Mouse (Mus musculus): ENCODE data around the gene Il17d.

Gene Il17d

DNA sequence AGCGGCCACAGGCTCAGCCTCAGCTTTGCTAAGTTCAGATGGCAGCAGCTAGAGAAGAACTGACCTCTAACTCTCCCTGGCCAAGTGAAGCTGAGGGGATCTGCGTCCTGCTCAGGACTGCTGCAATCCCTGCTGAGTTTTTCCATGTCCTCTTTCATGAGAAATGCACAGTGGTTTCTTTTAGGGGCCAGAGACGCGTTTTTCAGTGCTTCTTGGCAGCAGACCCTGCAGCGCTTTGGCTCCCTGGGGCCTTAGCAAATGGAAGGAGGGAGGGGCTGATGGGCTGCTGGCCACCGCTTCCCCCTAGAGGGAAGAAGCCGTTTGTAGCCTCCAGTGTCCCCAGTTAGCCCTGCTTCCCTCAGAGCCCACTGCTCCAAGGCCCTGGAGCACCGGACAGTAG is 10.4 kb downstream of the Il17d start:
- DNase-seq (ENCODE audit: low read depth), result no peak

DNA sequence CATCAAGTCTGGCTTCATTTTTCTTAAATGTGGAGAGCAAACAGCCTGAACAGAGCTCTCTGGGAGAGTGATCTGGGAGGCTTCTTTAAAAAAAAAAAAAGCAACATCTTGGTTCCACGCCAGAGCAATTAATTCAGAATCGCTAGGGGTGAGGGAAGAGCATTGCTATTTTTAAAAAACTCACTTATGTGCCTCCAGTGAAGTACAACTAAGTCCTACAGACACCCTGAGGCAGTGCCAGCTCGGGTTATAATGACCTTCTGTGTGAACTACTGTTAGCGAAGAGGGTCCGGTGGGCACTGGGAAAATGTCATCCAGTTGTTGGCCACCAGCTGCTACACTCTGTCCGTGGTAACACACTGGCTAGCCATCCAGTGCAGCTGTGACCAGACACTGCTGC is 11.1 kb downstream of the Il17d start:
- no peak for DNase-seq (ENCODE audit: low read depth)

DNA sequence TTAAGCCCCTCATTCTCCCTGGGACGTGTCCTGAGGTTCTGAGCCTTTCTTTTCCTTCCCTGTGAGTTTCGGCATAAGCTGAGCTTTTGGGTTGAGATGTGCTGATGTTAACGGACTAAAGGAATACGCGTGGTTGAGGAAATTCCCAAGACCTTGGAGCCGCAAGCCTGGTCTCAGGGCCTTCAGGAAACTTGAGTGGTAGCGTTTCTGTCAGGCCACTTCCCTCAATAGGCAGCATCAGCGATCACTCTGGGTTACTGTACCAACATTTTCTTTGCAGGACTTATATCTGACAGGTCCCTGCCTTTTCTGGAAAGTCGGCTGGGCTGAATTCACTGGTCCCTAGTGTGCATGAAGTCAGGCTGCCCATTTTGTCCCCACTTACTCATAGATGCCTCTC is 12.2 kb downstream of the Il17d start:
- DNase-seq (ENCODE audit: low read depth), result no peak

DNA sequence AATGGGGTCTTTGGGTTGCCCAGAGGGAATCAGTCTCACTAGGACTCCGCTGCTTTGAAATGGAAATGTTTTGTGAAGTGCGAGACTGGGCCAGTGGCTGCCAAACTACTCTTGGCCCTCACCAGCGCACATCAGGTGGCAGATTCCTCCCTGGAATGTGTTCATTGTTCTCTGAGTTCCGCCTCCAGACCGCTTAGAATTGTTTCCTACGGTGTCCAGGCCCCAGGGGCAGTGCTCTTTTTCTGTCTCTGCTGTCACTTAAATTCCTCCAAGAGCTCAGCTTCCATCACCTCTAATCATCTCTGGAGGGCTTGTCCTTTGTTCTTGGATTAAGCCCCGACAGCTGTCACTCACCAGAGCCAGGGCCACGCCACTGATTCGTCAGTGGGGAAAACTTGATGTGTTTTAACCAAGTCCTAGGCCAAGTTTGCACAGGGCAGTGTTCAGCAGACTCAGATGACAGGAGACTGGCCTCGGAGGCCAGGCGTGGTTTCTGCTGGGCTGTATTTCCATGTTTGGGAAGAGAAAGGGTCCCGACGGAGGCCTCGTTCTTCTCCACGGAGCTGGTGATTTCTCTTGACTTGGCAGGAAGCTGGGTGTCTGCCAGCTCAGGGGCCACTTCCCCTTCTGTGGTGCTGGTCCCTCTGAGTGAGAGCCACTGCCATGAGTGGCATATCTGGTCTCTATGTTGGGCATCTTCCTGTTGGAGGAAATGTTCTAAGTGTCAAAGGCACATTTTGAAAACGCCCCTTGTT is 12.9 kb downstream of the Il17d start:
- no peak for DNase-seq (ENCODE audit: low read depth)

DNA sequence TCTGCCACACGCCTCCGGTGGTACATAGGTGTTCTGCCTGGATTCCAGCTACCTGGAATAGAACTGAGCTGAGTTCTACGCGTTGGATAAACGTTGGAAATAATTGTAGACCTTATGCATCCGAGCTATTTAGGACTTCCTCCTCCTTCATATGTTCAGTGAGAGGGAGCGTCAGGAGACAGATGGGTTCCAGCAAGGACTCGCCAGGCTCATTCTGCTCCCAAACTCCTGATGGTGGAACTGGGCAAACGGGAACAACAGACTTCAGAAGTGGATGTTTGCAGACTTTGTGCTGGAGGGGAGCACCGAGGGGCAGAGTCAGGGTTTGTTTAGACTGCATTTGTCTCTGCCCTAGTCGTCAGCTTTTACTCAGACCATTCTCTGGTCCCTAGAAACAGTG is 16.1 kb downstream of the Il17d start:
- DNase-seq (ENCODE audit: low read depth), result no peak

DNA sequence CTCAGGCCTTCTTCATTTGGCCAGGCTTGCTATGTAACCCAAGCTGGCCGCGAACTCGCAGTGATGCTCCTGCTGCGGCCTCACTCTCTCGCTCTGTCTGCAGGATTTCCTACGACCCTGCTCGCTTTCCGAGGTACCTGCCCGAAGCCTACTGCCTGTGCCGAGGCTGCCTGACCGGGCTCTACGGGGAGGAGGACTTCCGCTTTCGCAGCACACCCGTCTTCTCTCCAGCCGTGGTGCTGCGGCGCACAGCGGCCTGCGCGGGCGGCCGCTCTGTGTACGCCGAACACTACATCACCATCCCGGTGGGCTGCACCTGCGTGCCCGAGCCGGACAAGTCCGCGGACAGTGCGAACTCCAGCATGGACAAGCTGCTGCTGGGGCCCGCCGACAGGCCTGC is 17.7 kb downstream of the Il17d start:
- DNase-seq (ENCODE audit: low read depth), result peak; percentile 15

DNA sequence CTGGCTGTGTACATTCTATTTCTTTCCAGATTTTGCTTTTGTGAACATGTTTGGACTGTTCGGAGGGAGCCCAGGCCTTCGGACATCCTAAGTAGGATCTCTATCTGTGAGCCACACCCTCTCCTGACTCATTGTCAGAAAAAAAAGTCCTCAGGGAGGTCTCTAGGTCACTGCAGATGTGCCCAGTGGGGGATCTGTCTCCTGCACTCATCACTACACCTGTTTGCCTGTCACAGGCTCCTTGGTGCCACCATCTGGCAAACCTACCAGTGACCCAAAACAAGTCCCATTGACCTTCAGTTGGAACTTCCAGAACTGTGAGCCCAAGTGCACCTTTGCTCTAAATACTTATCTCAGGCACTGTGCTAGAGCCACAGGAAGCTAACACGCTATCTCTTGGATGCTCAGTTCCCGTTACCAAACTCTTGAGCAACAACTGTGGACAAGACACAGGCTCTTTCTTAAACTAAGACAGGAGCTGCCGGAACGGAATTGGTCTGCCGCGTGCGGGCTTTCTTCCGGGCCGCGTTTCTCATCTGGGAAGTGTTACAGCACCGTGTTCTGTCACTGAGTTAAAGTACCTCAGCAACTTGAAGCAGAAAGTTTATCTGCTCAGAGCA is 19.0 kb downstream of the Il17d start:
- DNase-seq (ENCODE audit: low read depth), result no peak

DNA sequence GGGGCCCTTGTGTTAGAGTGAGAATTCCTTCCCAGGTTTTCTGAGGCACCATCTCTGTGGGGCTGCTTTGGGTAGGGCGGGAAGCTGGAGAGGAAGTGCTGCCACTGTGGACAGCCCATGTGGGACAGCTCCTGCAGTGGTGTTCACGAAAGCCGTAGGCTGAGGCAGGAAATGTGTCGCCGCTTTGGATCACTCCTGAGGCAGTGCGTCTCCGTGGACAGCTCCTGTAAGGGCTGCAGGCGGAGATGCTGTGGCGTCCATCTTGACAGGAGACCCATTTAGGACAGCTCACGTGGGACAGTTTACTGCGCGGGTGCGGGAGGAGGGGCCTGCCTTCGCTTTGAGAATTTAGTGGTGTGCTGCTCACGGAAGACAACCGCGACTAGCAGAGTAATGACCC is 20.9 kb downstream of the Il17d start:
- DNase-seq (ENCODE audit: low read depth), result no peak

DNA sequence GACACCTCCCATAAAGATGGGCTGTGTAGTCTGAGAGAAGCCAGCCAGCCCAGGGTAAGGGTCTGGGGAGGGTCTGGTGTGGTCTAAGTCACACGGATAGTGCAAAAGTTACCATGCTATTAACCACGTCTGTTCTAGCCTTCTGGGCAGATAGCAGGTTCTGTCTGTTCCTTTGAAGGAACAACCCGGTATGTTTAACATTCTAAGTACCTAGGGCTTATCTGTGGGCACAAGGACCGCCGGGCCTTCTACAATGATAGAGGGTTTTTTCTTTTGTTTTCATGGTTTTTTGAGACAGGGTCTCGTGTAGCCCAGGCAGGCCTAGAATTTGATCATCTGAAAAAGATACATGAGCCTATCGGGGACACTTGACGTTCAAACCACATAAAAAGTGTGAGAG is 21.6 kb downstream of the Il17d start:
- DNase-seq (ENCODE audit: low read depth), result no peak

DNA sequence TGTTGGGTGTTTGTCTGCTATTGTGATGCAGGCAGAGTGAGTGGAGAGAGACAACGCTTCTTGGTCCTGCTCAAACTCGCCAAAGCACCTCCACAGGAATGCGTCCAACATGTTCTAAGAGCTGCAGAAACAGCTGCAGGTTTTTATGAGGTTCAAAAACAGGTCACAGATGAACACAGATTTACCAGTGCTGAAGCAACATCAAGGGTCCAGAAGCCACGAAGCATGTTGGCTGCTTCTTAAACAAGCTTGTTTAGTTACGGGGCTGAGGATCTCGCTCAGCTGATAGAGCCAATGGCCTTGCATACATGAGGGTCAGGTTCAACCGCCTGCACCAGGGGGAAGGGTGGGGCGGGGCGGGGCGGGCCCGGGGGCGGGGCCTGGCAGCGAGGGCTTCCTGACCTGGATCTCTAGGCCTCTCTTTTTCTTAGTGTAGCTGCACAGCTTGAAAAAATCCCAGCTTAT is 22.0 kb downstream of the Il17d start:
- no peak for DNase-seq (ENCODE audit: low read depth)

DNA sequence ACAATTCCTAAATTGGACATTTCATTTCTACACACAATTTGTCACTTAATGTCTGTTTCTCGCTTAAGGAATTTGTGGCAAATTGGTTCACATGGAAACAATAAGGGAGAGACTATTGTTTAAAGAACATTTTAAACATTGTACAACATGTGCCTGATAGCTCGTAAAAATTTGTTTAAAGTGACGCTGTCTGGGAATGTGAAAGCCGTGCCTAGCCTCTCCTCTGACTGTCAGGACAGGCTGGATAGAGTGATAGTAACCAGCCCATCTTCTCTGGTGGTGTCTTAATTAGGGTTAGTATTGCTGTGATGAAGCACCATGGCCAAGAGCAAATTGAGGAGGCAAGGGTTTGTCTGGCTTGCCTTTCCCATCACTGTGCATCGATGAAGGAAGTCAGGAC is 22.5 kb downstream of the Il17d start:
- no peak for DNase-seq (ENCODE audit: low read depth)

DNA sequence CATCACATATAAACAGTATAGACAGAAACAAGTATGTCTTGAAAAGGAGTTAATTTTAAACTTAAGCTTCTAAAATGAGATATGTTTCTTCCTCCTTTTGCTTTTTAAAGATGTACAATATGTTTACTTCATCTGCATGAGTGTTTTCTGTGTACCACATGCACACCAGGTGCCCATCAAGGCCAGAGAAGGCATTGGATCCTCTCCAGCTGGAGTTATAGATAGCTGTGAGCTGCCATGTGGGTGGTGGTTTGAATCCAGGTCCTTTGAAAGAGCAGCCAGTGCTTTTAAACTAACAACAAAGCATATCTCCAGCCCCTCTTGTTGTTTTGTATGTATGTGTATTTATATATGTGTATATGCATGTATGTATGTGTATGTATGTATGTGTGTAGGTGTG is 28.4 kb downstream of the Il17d start:
- DNase-seq (ENCODE audit: low read depth), result no peak

DNA sequence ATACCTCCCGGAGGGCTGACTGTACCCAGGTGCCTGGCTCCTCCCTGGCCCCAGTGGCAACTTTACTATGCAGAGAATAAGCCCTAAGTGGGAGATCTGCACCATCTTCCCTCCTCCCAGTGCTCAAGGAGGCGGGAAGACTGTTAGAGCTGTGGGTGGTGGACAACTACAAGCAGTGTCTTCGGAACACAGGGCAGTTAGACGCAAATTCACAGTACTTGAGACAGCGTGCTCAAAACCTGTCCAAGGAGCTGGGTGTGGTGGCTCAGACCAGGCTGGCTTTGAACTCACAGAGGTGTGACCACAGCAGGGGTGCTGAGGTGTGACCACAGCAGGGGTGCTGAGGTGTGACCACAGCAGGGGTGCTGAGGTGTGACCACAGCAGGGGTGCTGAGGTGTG is 29.9 kb downstream of the Il17d start:
- no peak for DNase-seq (ENCODE audit: low read depth)

DNA sequence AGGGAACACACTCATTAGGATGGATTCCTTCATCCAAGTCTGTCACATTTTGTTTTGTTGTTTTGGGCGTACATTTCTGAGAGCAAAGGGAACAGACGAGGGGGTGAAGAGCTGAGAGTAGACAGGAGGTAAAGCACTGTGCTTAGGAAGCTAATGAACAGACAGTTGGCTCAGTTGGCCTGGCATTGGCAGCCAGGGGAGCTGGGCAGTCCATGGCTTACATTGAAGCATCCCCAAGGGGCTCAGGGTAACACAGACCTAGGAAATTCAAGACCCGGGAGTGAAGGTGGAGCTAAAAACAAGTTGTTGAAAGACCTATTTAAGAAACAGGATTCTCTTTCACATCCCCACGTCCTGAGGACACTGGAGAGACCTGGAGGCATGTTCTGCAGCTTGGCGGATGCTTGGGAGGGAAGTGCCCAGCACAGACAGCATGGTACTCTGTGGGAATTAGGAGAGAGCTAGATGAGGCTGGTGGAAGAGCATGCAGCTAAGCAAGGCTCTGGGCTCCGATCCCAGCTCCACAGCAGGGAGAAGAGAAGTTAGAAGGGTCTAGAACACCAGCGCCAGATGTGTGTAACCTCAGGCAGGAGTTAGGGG is 31.0 kb downstream of the Il17d start:
- no peak for DNase-seq (ENCODE audit: low read depth)

DNA sequence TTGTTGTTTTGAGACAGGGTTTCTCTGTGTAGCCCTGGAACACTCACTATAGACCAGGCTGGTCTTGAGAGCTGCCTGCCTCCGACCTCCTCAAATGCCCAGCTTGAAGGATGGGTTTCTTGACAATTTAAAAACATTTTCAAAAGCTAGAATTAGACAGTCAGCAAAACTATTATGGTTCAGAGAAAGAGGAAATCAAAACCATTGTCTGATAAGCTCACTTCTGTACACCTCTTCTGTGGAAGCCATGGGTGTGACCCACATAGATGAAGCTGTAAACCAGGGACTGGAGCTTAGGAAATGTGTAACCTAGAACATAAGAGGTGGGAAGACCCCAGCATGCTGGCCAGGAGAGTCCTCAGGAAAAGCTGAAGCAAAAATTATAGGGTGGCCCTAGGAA is 32.3 kb downstream of the Il17d start:
- DNase-seq (ENCODE audit: low read depth), result no peak

DNA sequence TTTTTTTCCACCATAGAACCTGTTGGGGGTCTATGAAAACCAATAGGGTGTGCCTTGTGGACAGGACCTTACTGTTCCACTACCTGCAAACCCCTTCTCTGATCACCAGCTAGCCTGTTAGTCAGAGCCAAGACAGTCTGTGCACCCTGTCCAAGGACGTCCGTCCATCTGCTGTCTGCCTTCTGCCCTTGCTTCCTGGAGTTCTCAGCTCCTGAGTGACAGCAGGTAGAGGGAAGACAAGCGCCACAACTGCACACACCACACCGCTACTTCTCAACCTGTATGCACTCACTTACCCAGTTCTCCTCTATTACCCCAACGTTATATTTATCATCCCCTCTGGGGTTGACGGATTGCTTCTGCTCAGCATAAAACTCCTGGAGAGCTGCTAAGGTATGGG is 41.0 kb downstream of the Il17d start:
- no peak for DNase-seq (ENCODE audit: low read depth)

DNA sequence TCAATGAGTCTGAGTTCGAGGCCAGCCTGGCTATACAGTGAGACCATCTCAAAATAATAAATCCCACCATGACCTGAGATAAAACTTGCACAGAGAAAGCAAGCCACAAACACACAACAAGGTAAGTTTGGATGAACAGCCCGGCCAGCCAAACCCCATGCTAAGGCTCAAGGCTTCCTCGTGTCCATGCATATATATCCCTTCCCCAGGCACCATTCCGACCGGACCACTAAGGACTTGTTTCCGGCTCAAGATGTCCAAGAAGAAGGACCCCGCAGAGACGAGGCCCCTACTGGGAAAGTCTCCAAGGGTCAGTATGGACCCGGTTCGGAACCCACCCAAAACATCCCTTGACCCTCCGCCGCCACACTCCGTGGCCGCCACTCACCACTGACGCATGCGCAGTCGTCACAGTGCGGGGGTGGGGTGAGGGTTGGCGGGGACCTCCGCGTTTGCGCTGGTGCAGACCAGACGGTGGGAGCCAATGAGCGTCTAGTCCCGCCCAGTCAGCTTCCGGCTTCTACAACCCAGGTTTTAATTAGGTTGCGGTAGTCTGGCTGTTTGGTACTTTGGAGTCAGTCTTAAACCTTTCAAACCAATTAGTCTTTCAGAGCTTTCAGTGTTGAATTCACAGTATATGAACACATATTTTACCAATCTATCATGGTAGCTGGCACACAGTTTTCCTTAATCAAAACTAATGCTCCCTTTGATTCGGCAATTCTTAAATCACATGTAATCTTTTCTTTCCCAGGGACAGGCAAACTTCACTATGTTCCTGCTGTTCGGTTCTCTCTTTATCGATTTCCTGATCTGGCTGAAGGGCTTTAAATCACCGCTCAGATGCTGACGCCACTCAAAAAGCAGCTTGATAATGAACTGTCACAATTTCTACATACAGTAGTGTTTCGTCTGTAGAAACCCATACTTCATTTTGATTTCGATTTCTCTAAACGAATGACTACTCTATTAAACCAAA is 46.9 kb downstream of the Il17d start, which contains the start of gene Eef1akmt1:
Eef1akmt1 (minus strand) TSS at position 458 of the 979 bp plus-strand sequence.
- DNase-seq (ENCODE audit: low read depth), result peak; percentile 97

DNA sequence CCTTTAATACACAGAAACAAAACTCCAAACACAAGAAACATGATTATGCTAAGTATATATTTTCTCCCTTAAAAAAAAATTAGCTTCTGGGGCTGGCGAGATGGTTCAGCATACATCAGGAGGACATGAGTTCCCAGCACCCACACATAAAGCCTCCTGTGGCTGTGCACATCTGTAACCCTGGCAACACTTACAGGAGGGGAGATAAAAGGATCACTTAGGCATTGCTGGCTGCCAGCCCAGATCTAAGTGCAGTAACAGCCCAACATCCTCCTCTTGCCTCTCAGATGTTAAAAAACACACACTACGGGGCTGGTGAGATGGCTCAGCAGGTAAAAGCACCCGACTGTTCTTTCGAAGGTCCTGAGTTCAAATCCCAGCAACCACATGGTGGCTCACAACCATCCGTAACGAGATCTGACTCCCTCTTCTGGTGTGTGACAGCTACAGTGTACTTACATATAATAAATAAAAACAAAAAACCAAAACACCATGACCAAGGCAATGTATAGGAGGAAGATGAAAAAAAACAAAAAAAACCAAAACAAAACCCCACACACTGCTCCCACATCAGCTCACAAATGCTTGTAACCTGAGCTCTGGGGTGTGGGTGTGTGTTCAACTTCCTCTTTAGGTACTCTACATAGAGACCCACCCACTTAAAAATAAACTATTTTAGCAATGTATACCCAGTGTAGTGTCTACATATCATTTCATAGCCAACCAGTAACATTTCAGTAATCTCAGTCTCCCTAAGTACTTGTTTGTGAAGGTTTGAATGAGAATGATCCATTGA is 50.4 kb downstream of the Il17d start:
- no peak for DNase-seq (ENCODE audit: low read depth)

DNA sequence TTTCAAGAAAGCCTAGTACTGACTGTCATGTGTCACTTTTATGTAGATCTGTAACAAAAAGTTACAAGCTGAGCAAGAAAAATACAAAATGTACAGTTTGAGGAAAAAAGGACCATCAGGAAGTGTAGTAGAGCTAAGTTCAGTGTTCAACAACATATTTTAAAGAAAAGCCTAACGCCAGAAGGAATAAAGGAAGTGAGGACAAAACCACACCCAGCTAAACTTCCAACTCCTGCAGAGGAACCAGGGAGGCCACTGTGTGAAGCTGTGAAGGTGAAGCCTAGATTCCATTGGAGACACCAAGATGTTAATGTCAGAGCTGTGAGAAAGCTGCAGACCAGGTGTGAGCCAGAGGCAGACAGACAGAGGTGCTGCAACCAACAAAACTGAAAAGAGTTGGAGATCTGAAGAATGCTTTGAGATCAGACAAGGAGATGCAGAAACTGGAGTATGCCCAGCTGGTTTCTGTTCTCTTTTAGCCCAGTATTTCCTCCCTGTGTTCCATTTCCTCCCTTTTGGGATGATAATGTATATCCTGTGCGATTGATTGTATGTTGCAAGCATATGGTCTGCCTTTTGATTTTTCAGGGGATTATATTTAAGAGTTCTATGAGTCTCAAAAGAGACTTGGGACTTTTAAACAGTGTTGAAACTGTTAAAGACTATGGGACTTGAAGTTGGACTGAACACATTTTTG is 51.9 kb downstream of the Il17d start:
- no peak for DNase-seq (ENCODE audit: low read depth)

DNA sequence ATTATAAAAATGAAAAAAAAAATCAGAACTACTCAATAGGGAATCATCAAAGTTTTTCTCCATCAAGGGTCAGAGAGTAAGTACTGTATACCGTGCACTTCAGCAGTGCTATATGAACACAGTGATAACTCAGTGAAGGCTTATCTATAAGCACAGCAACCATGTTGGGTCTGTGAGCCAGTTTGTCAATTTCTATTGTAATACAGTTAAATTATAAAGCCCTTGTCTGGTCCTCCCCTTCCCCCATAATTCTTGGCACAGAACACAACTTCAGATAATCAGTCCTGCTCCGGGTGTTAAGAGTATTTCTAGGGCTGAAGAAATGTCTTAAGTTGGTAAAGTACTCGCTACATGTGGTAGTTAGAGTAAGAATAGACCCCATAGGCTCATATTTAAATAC is 67.3 kb downstream of the Il17d start:
- no peak for DNase-seq (ENCODE audit: low read depth)
